Mouse (Mus musculus) heart, embryonic 11.5 days (tissue): ENCODE data around the gene Chst4. TPM values are rescaled to one million over a fixed set of nuclear protein-coding genes. Genes with fewer than 3 reads are reported as not detected.

Source experiments
- ATAC-seq: fragments of 200-750 bp; cut with Nextera tagmentation; replicated peaks from 2 replicates; pipeline ENCODE4 v1.8.0; 2017; ENCODE audit warnings: moderate library complexity; ENCODE audit not compliant: insufficient number of reproducible peaks, low FRiP score, low TSS enrichment
- H3K27ac ChIP-seq: fragments of 300-500 bp; sonication (generic); 2 replicates; pipeline ENCODE4 v1.5.1; 2014; ENCODE audit warnings: mild to moderate bottlenecking, low read depth, low read length
- H3K27me3 ChIP-seq: fragments of 300-500 bp; sonication (generic); 2 replicates; pipeline ENCODE4 v1.6.1; 2014; ENCODE audit warnings: mild to moderate bottlenecking, low read length, mixed read lengths; ENCODE audit not compliant: control insufficient read depth, insufficient read depth
- H3K36me3 ChIP-seq: fragments of 300-500 bp; sonication (generic); 2 replicates; pipeline ENCODE4 v1.6.1; 2014; ENCODE audit warnings: mild to moderate bottlenecking, low read length, moderate library complexity, mixed read lengths; ENCODE audit not compliant: control insufficient read depth, insufficient read depth
- H3K4me1 ChIP-seq: fragments of 300-500 bp; sonication (generic); 2 replicates; pipeline ENCODE4 v1.6.1; 2014; ENCODE audit warnings: low read length; ENCODE audit not compliant: control insufficient read depth, insufficient read depth
- H3K4me2 ChIP-seq: fragments of 300-500 bp; sonication (generic); 2 replicates; pipeline ENCODE4 v1.6.1; 2014; ENCODE audit warnings: mild to moderate bottlenecking, moderate library complexity
- H3K4me3 ChIP-seq: fragments of 300-500 bp; sonication (generic); 2 replicates; pipeline ENCODE4 v1.5.1; 2014; ENCODE audit warnings: low read depth, low read length
- H3K9ac ChIP-seq: fragments of 300-500 bp; sonication (generic); 2 replicates; pipeline ENCODE4 v1.6.1; 2014; ENCODE audit warnings: mild to moderate bottlenecking, low read depth, low read length, moderate library complexity
- H3K9me3 ChIP-seq: fragments of 300-500 bp; sonication (generic); replicated peaks from 2 replicates; pipeline ENCODE4 v1.6.1; 2016; ENCODE audit warnings: low read length; ENCODE audit not compliant: control insufficient read depth
- WGBS: fragments of 180-500 bp; shearing (Covaris S2); extraction: QIAGEN DNeasy Blood & Tissue Kit; methylation state at CpG from one replicate; pipeline ENCODE4 v1.1.7; 2014; ENCODE audit not compliant: insufficient replicate concordance; 5-methylcytosine and 5-hydroxymethylcytosine counted together
- polyA plus RNA-seq: library from polyadenylated mRNA; unstranded; fragments of >200 nt; fragmentation: Nextera tagmentation; extraction: Ambion mirVana; gene quantifications from 2 replicates; pipeline ENCODE4 v1.2.1, GENCODE M21; 2014

Chst4 gene
- polyA plus RNA-seq, 1 experiment from 2014 or later, result 0.16 TPM

- Histone ChIP-seq H3K27ac (no peak overlapping the region), H3K4me2 (no peak overlapping the region), H3K9ac (no peak overlapping the region), H3K36me3 (no peaks in the 10 kb centered on the region), H3K4me1 (no peaks in the 10 kb centered on the region), H3K9me3 (no peaks in the 10 kb centered on the region), H3K4me3 (no peak overlapping the region), H3K27me3 (no peaks in the 10 kb centered on the region; the same call in 1 of the 2 replicates)
- 54% methylated on average over 6 of the region's 6 CpGs for WGBS
- ATAC-seq, result no peak
Observed at GRCm38 (mm10) chr8:110022081-110022480, 17.5 kb downstream of the Chst4 start.

DNA sequence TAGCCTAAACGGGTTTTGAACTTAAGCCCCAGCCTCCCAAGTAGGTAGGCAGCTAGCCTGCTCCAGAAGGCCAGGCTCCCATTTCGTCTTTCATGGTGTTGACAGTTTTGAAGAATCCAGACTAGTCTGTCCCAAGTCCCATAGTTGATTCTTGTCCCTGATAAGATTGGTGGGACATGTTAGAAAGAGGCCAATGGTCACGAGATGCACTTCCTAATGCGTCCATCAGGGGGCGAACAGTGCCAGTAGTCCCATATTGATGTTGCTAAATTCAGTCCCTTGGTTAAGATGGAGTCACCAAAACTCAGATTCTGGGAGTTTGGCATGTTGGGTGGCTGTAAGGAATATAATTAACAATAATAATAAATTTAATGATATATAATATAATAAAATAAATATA is 28.7 kb downstream of the Chst4 start:
- no peaks in the 10 kb centered on the region for H3K9me3 ChIP-seq
- H3K36me3 ChIP-seq, result no peaks in the 10 kb centered on the region
- ATAC-seq, result no peak
- no peaks in the 10 kb centered on the region for H3K4me1 ChIP-seq
- 29% methylated on average over 5 of the region's 5 CpGs for WGBS
- no peak overlapping the region for H3K4me2 ChIP-seq
- H3K27me3 ChIP-seq, result no peaks in the 10 kb centered on the region
- no peak overlapping the region for H3K4me3 ChIP-seq
- H3K27ac ChIP-seq, result no peak overlapping the region
- no peak overlapping the region for H3K9ac ChIP-seq

- H3K36me3 ChIP-seq, result no peaks in the 10 kb centered on the region
- no peak overlapping the region for H3K4me2 ChIP-seq
- no peaks in the 10 kb centered on the region for H3K9me3 ChIP-seq
- WGBS, result 62% methylated on average over 8 of the region's 8 CpGs
- no peak overlapping the region for H3K9ac ChIP-seq
- no peak for ATAC-seq
- H3K27me3 ChIP-seq, result no peaks in the 10 kb centered on the region
- H3K4me1 ChIP-seq, result no peaks in the 10 kb centered on the region
- H3K27ac ChIP-seq, result no peak overlapping the region
- H3K4me3 ChIP-seq, result no peak overlapping the region
Observed at GRCm38 (mm10) chr8:110008995-110009446, 30.5 kb downstream of the Chst4 start.

- WGBS, result 76% methylated on average over 26 of the region's 26 CpGs
- no peak overlapping the region for H3K27ac ChIP-seq
- ATAC-seq, result no peak
Observed at GRCm38 (mm10) chr8:110008228-110008994, 31.1 kb downstream of the Chst4 start.

GRCm38 (mm10) chr8:110006312-110007023 is 33.1 kb downstream of the Chst4 start:
- no peaks in the 10 kb centered on the region for H3K27me3 ChIP-seq
- no peaks in the 10 kb centered on the region for H3K4me1 ChIP-seq
- H3K36me3 ChIP-seq, result no peaks in the 10 kb centered on the region
- H3K27ac ChIP-seq, result no peak overlapping the region
- no peak overlapping the region for H3K4me3 ChIP-seq
- 61% methylated on average over 17 of the region's 17 CpGs for WGBS
- ATAC-seq, result no peak
- no peak overlapping the region for H3K4me2 ChIP-seq
- H3K9ac ChIP-seq, result no peak overlapping the region
- H3K9me3 ChIP-seq, result no peaks in the 10 kb centered on the region

More at GRCm38 (mm10) chr8:110008228-110008994, 31.1 kb downstream of the Chst4 start:
- no peaks in the 10 kb centered on the region for H3K27me3 ChIP-seq
- no peak overlapping the region for H3K4me2 ChIP-seq
- H3K9ac ChIP-seq, result no peak overlapping the region
- H3K9me3 ChIP-seq, result no peaks in the 10 kb centered on the region
- no peak overlapping the region for H3K4me3 ChIP-seq
- H3K4me1 ChIP-seq, result no peaks in the 10 kb centered on the region
- no peaks in the 10 kb centered on the region for H3K36me3 ChIP-seq

GRCm38 (mm10) chr8:110004300-110004699 is 35.2 kb downstream of the Chst4 start:
- Histone ChIP-seq H3K9ac (no peak overlapping the region), H3K36me3 (no peaks in the 10 kb centered on the region), H3K4me3 (no peak overlapping the region), H3K9me3 (no peaks in the 10 kb centered on the region), H3K27me3 (no peaks in the 10 kb centered on the region), H3K27ac (no peak overlapping the region), H3K4me2 (no peak overlapping the region), H3K4me1 (no peaks in the 10 kb centered on the region)
- no peak for ATAC-seq
- WGBS, result 77% methylated on average over 5 of the region's 5 CpGs

- Histone ChIP-seq H3K9ac (no peak overlapping the region), H3K9me3 (no peaks in the 10 kb centered on the region), H3K4me2 (no peak overlapping the region), H3K36me3 (no peaks in the 10 kb centered on the region), H3K4me1 (no peaks in the 10 kb centered on the region), H3K27ac (no peak overlapping the region), H3K4me3 (no peak overlapping the region), H3K27me3 (no peaks in the 10 kb centered on the region)
- no peak for ATAC-seq
- 29% methylated on average over 9 of the region's 9 CpGs for WGBS
Observed at GRCm38 (mm10) chr8:110002953-110003352, 36.6 kb downstream of the Chst4 start.

DNA sequence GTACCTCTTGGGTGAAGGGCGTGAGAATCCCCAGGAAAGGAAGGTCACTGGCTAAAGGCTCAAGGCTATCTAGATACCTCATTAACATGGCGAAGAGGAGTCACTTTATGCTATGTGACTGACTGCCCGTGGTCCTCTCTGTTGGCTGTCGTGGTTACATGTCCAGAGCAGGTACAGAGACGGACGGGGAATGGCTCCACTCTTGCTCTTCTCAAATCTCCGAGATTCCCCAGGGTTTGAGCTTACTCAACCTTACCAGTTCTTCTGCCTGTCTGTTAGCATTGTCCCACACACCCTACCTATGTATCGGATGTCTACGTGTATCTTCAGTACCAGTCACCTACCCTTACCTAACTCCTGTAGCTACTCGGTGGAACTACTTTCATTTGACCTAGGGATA is 39.6 kb downstream of the Chst4 start:
- Histone ChIP-seq H3K4me3 (no peak overlapping the region), H3K27ac (no peak overlapping the region), H3K9me3 (no peaks in the 10 kb centered on the region), H3K4me2 (no peak overlapping the region), H3K27me3 (no peaks in the 10 kb centered on the region), H3K4me1 (no peaks in the 10 kb centered on the region), H3K36me3 (no peaks in the 10 kb centered on the region), H3K9ac (no peak overlapping the region)
- 77% methylated on average over 10 of the region's 10 CpGs for WGBS
- ATAC-seq, result no peak
